Comparison of ENCODE assay signal across 12 mouse cellular contexts in the genomic region with DNA sequence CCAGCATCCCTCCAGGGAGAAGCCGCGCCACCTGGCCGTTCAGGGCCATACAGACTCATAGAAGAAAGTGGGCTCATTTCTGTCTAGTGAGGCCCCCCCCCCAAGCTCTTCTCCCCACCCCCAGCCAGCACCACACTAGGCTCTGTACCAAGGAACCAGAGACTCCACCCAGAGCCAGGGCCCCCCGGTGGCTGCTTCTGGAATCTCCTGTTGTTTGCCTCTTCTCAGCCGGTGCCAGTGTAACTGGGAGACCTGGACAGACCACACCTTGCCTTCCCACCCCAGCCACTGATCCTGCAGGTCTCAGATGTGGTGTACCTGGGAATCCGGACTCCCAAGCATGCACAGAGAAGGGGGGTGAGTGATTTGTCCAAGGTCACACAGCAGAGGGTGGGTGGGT.
A peak's percentile ranks its signal among the peaks of the same experiment; 100 is the strongest.
DNase-seq lines count a peak whose midpoint lies in the region; ATAC-seq and TF ChIP-seq lines count a peak whose summit lies in the region.
"Had no signal": no experiment of that assay in that cellular context is flagged by ENCODE, and none has a peak within 500 bp of the region (broad histone marks: within the 10 kb centered on the region; RNA-seq: fewer than 3 reads in every experiment).

No protein-coding gene starts in this region.

- no peaks in the 10 kb centered on the region for H3K27me3 ChIP-seq in hindbrain, embryonic 10.5 days (ENCODE audit: insufficient read depth, poor library complexity, severe bottlenecking)
- no peaks in the 10 kb centered on the region for H3K27me3 ChIP-seq in hindbrain, embryonic 14.5 days (ENCODE audit: control insufficient read depth, insufficient read depth, low read length)
- no peaks in the 10 kb centered on the region for H3K27me3 ChIP-seq in midbrain, postnatal 0 days (ENCODE audit: insufficient read depth, low read length)
- H3K27me3 ChIP-seq: liver, embryonic 13.5 days had no signal

- peak; percentile 32; the same call in 1 of the 2 replicates for TF ChIP-seq CTCF in midbrain, postnatal 0 days (IDR thresholded peaks at IDR 0.05)

- no peak for DNase-seq in hindbrain, embryonic 10.5 days (ENCODE audit: low spot score)
- no peak for DNase-seq in hindbrain, embryonic 14.5 days (ENCODE audit: low spot score)
- peak; percentile 27 for DNase-seq in lung, postnatal 10 days
- DNase-seq in lung, postnatal 14 days = no peak
- peak; percentile 34 for DNase-seq in ZHBTc4 (ENCODE audit: low read depth, low spot score)
- no peak for DNase-seq in midbrain, postnatal 0 days (ENCODE audit: low spot score)
- no peak for DNase-seq in urinary bladder, adult 2 months (ENCODE audit: low spot score)
- DNase-seq in gastrocnemius, postnatal 25 days = no peak
- DNase-seq: cerebellum, postnatal 36 days; heart, postnatal 14 days; liver, embryonic 13.5 days had no signal

- peak overlapping the region; percentile 54 for H3K27ac ChIP-seq in hindbrain, embryonic 10.5 days
- H3K27ac ChIP-seq in hindbrain, embryonic 14.5 days = no peak overlapping the region
- no peak overlapping the region for H3K27ac ChIP-seq in midbrain, postnatal 0 days (ENCODE audit: low read depth, low read length)
- H3K27ac ChIP-seq: liver, embryonic 13.5 days had no signal

- H3K9me3 ChIP-seq in hindbrain, embryonic 10.5 days = no peaks in the 10 kb centered on the region
- no peaks in the 10 kb centered on the region for H3K9me3 ChIP-seq in hindbrain, embryonic 14.5 days (ENCODE audit: control insufficient read depth, low read length)
- no peaks in the 10 kb centered on the region for H3K9me3 ChIP-seq in midbrain, postnatal 0 days (ENCODE audit: low read length)
- H3K9me3 ChIP-seq: liver, embryonic 13.5 days had no signal

- no peak overlapping the region for H3K4me3 ChIP-seq in hindbrain, embryonic 10.5 days
- no peak overlapping the region for H3K4me3 ChIP-seq in hindbrain, embryonic 14.5 days (replicated peaks; ENCODE audit: low read length)
- H3K4me3 ChIP-seq in midbrain, postnatal 0 days (ENCODE audit: low read depth, low read length) = no peak overlapping the region
- H3K4me3 ChIP-seq: liver, embryonic 13.5 days; myocyte had no signal

- H3K4me1 ChIP-seq in hindbrain, embryonic 10.5 days (replicated peaks) = peaks cover 83% of the 10 kb centered on the region
- peaks cover 6% of the 10 kb centered on the region; the same call in 1 of the 2 replicates for H3K4me1 ChIP-seq in hindbrain, embryonic 14.5 days (replicated peaks; ENCODE audit: control insufficient read depth, insufficient read depth, low read length)
- H3K4me1 ChIP-seq in midbrain, postnatal 0 days (ENCODE audit: insufficient read depth, low read length) = no peaks in the 10 kb centered on the region
- H3K4me1 ChIP-seq: liver, embryonic 13.5 days had no signal

- H3K36me3 ChIP-seq in hindbrain, embryonic 10.5 days = peaks cover 92% of the 10 kb centered on the region
- peaks cover 11% of the 10 kb centered on the region for H3K36me3 ChIP-seq in hindbrain, embryonic 14.5 days (replicated peaks; ENCODE audit: control insufficient read depth, insufficient read depth)
- H3K36me3 ChIP-seq in midbrain, postnatal 0 days (ENCODE audit: insufficient read depth, low read length) = 0 out of 2 replicates have a peak, but pooled peaks cover 12% of the 10 kb centered on the region
- H3K36me3 ChIP-seq: liver, embryonic 13.5 days had no signal

- H3K4me2 ChIP-seq in hindbrain, embryonic 14.5 days (replicated peaks) = no peak overlapping the region
- no peak overlapping the region for H3K4me2 ChIP-seq in midbrain, postnatal 0 days (ENCODE audit: low read depth, low read length, poor library complexity, severe bottlenecking)
- H3K4me2 ChIP-seq: liver, embryonic 13.5 days had no signal

- 74% methylated on average over 6 of the region's 6 CpGs for WGBS in hindbrain, embryonic 10.5 days
- WGBS in hindbrain, embryonic 14.5 days = 80% methylated on average over 6 of the region's 6 CpGs
- 73% methylated on average over 6 of the region's 6 CpGs for WGBS in midbrain, postnatal 0 days

- H3K9ac ChIP-seq in hindbrain, embryonic 14.5 days = no peak overlapping the region
- no peak overlapping the region for H3K9ac ChIP-seq in midbrain, postnatal 0 days (replicated peaks; ENCODE audit: low read length, poor library complexity, severe bottlenecking)
- H3K9ac ChIP-seq: liver, embryonic 13.5 days had no signal

- no peak for ATAC-seq in hindbrain, embryonic 14.5 days (ENCODE audit: low FRiP score)
- no peak for ATAC-seq in midbrain, postnatal 0 days (ENCODE audit: low FRiP score)

Comparison
In these comparisons a context has a peak if more than half of its experiments do, and no peak if none do; other contexts are left out.
1. DNase-seq: peak in lung, postnatal 10 days (single experiment) and ZHBTc4 (single experiment); none in hindbrain, embryonic 10.5 days (single experiment), hindbrain, embryonic 14.5 days (single experiment), lung, postnatal 14 days (single experiment), midbrain, postnatal 0 days (single experiment), urinary bladder, adult 2 months (single experiment) and gastrocnemius, postnatal 25 days (single experiment).